Mouse (Mus musculus): ENCODE measurements around the gene Dst.

DNA sequence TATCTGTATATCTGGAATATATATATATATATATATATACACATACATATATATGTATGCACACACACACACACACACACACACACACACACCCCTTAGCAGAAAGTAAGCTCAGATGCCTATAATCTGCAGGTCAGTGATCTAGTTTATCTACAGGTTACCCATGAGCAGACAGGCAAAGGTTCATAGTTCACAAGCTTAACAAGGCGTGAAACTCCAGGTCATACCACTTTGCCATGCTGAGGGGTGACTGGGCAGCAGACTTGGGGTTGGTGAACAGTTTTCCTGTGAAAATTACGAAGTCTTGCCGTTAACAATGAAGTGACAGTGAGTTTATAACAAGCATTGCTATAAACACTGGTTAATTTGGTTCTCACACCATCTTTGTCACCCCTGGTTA, 227.5 kb downstream of the Dst start:
- TF ChIP-seq CTCF (IDR thresholded peaks at IDR 0.05) (no peak), POLR2A (IDR thresholded peaks at IDR 0.05; ENCODE audit: insufficient read depth, low read depth, low read length) (no peak)
